Mouse (Mus musculus) adrenal gland, adult (tissue): ENCODE data around the gene Col4a2.

Experiments used
- DNase-seq, 2 experiments: peaks; one replicate each; pipeline ENCODE4 v3.0.0; 2022 to 2023; ENCODE audit warnings: low spot score in 1 of 2; ENCODE audit not compliant: inconsistent age in 2 of 2

The Col4a2 gene

GRCm38 (mm10) chr8:11403813-11404212 is 91.2 kb downstream of the Col4a2 start:
- no peak for DNase-seq

- DNase-seq = no peak
Observed at GRCm38 (mm10) chr8:11404614-11405013, 92.0 kb downstream of the Col4a2 start.

GRCm38 (mm10) chr8:11405722-11406481 is 93.3 kb downstream of the Col4a2 start:
- DNase-seq = peak; percentile 59 to 75

- no peak for DNase-seq
Observed at GRCm38 (mm10) chr8:11411504-11412124, 99.0 kb downstream of the Col4a2 start.

GRCm38 (mm10) chr8:11412450-11412849 is 99.8 kb downstream of the Col4a2 start:
- DNase-seq = no peak

GRCm38 (mm10) chr8:11414304-11414703 is 101.7 kb downstream of the Col4a2 start:
- DNase-seq = no peak

GRCm38 (mm10) chr8:11415089-11415488 is 102.5 kb downstream of the Col4a2 start:
- DNase-seq = no peak

GRCm38 (mm10) chr8:11417762-11418161 is 105.2 kb downstream of the Col4a2 start:
- peak; percentile 42 to 72 for DNase-seq

GRCm38 (mm10) chr8:11419232-11419631 is 106.6 kb downstream of the Col4a2 start:
- peak; percentile 62 to 85 for DNase-seq

- DNase-seq = peak; percentile 40 to 83
Observed at GRCm38 (mm10) chr8:11419645-11420044, 107.0 kb downstream of the Col4a2 start.

- peak; percentile 45 to 78 for DNase-seq
Observed at GRCm38 (mm10) chr8:11421105-11421504, 108.5 kb downstream of the Col4a2 start.

GRCm38 (mm10) chr8:11421968-11422367 is 109.4 kb downstream of the Col4a2 start:
- DNase-seq = no peak

GRCm38 (mm10) chr8:11423091-11423490 is 110.5 kb downstream of the Col4a2 start:
- no peak for DNase-seq

- DNase-seq = peak; percentile 52 to 85
Observed at GRCm38 (mm10) chr8:11430688-11431087, 118.1 kb downstream of the Col4a2 start.

- DNase-seq = no peak
Observed at GRCm38 (mm10) chr8:11437862-11438261, 125.3 kb downstream of the Col4a2 start.

GRCm38 (mm10) chr8:11441291-11441690 is 128.7 kb downstream of the Col4a2 start:
- DNase-seq = no peak

- no peak for DNase-seq
Observed at GRCm38 (mm10) chr8:11443611-11444010, 131.0 kb downstream of the Col4a2 start.

GRCm38 (mm10) chr8:11444216-11444615 is 131.6 kb downstream of the Col4a2 start:
- DNase-seq = no peak

- no peak for DNase-seq
Observed at GRCm38 (mm10) chr8:11445790-11446189, 133.2 kb downstream of the Col4a2 start.

- DNase-seq = no peak
Observed at GRCm38 (mm10) chr8:11447910-11448570, 135.4 kb downstream of the Col4a2 start.

GRCm38 (mm10) chr8:11450184-11451113 is 137.8 kb downstream of the Col4a2 start:
- peak; percentile 54 to 83 for DNase-seq
